Mouse (Mus musculus): Measurements from ENCODE around the gene Adamtsl3.

Gene Adamtsl3

DNA sequence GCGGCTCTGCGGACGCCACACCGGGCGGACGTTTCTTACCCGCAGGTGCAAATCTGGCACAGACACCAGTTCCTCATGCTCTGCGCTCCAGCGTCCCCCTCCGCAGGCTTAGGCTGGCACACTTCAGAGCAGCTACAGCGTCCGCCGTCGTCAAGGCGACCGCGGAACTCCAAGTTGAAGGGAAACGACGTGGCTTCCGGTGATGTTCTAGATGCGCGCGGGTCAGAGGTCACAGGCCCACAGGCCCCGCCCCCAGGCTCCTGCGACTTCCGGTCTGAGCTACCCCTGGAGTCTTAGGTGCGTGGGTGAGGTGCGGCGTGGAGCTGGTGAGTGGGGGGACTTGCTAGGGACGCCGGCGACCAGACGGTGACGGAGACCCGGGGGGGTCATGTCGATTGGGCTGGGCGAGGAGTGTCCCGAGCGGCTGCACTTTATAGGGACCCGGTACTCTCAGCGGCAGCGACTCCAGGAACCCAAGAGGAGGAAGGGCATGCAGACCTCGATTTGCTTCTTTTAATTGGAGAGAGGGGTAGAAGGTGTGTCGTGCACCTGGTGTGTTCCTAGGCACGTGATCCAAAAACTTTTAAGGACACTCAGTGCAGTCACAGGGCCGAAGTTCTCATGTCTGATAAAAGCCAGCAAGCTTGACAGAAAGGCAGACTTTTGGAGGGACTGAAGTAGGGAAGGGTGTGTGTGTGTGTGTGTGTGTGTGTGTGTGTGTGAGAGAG lies 313.0 kb downstream of the Adamtsl3 start, which contains the start of the genes Saxo2 and Efl1:
TSS of gene Saxo2 (minus strand) at position 176 of the 728 bp plus-strand sequence.
TSS of gene Efl1 (plus strand) at position 262 of the 728 bp plus-strand sequence.
- DNase-seq (ENCODE audit: low read depth, low spot score) = peak; percentile 96

DNA sequence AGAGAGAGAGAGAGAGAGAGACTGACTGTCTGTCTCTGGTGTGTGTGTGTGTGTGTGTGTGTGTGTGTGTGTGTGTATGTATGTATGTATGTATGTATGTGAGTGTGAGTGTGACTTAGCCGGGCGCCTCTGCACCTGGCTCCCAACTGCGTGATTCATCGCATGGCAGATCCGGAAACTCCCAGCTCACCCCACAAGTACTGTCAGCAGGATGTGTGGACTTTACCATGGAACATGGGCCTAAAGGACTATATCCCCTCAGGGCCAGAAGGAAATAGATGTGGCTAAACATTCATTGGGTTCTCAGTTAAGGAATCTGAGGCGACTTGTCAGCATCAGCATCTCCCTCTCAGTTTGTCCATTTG lies 313.6 kb downstream of the Adamtsl3 start:
- peak; percentile 19 for DNase-seq (ENCODE audit: low read depth, low spot score)
